Mouse (Mus musculus) adrenal gland, postnatal 25 days (tissue): Measurements from ENCODE around the gene Cfb. TPM values are rescaled to one million over a fixed set of nuclear protein-coding genes. Genes with fewer than 3 reads are reported as not detected.
A peak's percentile ranks its signal among the peaks of the same experiment; 100 is the strongest.

ENCODE experiments used
- DNase-seq: peaks from one replicate; pipeline ENCODE4 v3.0.0; 2021; ENCODE audit warnings: mixed read lengths
- total RNA-seq: library from RNA; stranded (reverse); gene quantifications from 2 replicates; pipeline ENCODE4 v1.2.3, GENCODE M21; 2021

Gene Cfb
- total RNA-seq, 1 experiment from 2014 or later: 6.5 TPM

GRCm38 (mm10) chr17:34884704-34885103, 22.4 kb upstream of the Cfb start:
- DNase-seq: no peak

GRCm38 (mm10) chr17:34883332-34883731, 21.0 kb upstream of the Cfb start:
- DNase-seq: no peak

- no peak for DNase-seq
Measured at GRCm38 (mm10) chr17:34881683-34882310, 19.5 kb upstream of the Cfb start, which contains the start of gene Gm20547. Gene Gm20547 (minus strand): TSS chr17:34882042.

- DNase-seq: no peak
Measured at GRCm38 (mm10) chr17:34881166-34881565, 18.8 kb upstream of the Cfb start.

GRCm38 (mm10) chr17:34879336-34879879, 17.1 kb upstream of the Cfb start, which contains the start of gene Zbtb12:
Gene Zbtb12 (plus strand): TSS chr17:34879483.
- no peak for DNase-seq

GRCm38 (mm10) chr17:34874321-34874720, 12.0 kb upstream of the Cfb start:
- DNase-seq: no peak

GRCm38 (mm10) chr17:34865981-34866380, 3.7 kb upstream of the Cfb start:
- DNase-seq: no peak

GRCm38 (mm10) chr17:34861704-34862415, 458 bp downstream of the Cfb start:
- no peak for DNase-seq

GRCm38 (mm10) chr17:34860514-34860913, 1.8 kb downstream of the Cfb start:
- DNase-seq: no peak

GRCm38 (mm10) chr17:34858670-34859069, 3.6 kb downstream of the Cfb start:
- no peak for DNase-seq

GRCm38 (mm10) chr17:34855825-34856224, 6.5 kb downstream of the Cfb start:
- peak; percentile 59 for DNase-seq

GRCm38 (mm10) chr17:34854761-34855160, 7.6 kb downstream of the Cfb start:
- no peak for DNase-seq

- no peak for DNase-seq
Measured at GRCm38 (mm10) chr17:34853511-34853910, 8.8 kb downstream of the Cfb start.

GRCm38 (mm10) chr17:34850517-34851125, 11.7 kb downstream of the Cfb start:
- no peak for DNase-seq

GRCm38 (mm10) chr17:34849722-34850516, 12.4 kb downstream of the Cfb start, which contains the start of the genes Skiv2l and Nelfe:
Gene Skiv2l (minus strand): TSS chr17:34850210.
Gene Nelfe (plus strand): TSS chr17:34850391.
- DNase-seq: peak; percentile 98

- no peak for DNase-seq
Measured at GRCm38 (mm10) chr17:34847615-34848014, 14.7 kb downstream of the Cfb start.

GRCm38 (mm10) chr17:34847192-34847591, 15.1 kb downstream of the Cfb start:
- DNase-seq: no peak

- no peak for DNase-seq
Measured at GRCm38 (mm10) chr17:34844884-34845283, 17.4 kb downstream of the Cfb start.

GRCm38 (mm10) chr17:34840736-34841307, 21.5 kb downstream of the Cfb start:
- DNase-seq: no peak

GRCm38 (mm10) chr17:34838785-34839184, 23.5 kb downstream of the Cfb start:
- no peak for DNase-seq

GRCm38 (mm10) chr17:34837464-34838324, 24.6 kb downstream of the Cfb start:
- no peak for DNase-seq
